Mouse (Mus musculus) limb, embryonic 12.5 days (tissue): ENCODE results near the gene Myzap. TPM values are rescaled to one million over a fixed set of nuclear protein-coding genes. Genes with fewer than 3 reads are reported as not detected.

ENCODE experiments used
- ATAC-seq: fragments of 200-750 bp; cut with Nextera tagmentation; 2 replicates; pipeline ENCODE4 v1.8.0; 2017; ENCODE audit warnings: low read depth, moderate TSS enrichment; ENCODE audit not compliant: insufficient number of reproducible peaks, insufficient read depth, low FRiP score, low TSS enrichment
- H3K27ac ChIP-seq: fragments of 300-500 bp; sonication (generic); 2 replicates; pipeline ENCODE4 v1.5.1; 2016; ENCODE audit warnings: mild to moderate bottlenecking, moderate library complexity
- H3K27me3 ChIP-seq: fragments of 300-500 bp; sonication (generic); 2 replicates; pipeline ENCODE4 v1.6.1; 2016; ENCODE audit warnings: mild to moderate bottlenecking, moderate library complexity
- H3K36me3 ChIP-seq: fragments of 300-500 bp; sonication (generic); 2 replicates; pipeline ENCODE4 v1.6.1; 2016; ENCODE audit warnings: mild to moderate bottlenecking, moderate library complexity
- H3K4me1 ChIP-seq: fragments of 300-500 bp; sonication (generic); replicated peaks from 2 replicates; pipeline ENCODE4 v1.6.1; 2016
- H3K4me2 ChIP-seq: fragments of 300-500 bp; sonication (generic); 2 replicates; pipeline ENCODE4 v1.6.1; 2016; ENCODE audit warnings: mild to moderate bottlenecking, moderate library complexity
- H3K4me3 ChIP-seq: fragments of 300-500 bp; sonication (generic); replicated peaks from 2 replicates; pipeline ENCODE4 v1.5.1; 2016; ENCODE audit warnings: mild to moderate bottlenecking
- H3K9ac ChIP-seq: fragments of 300-500 bp; sonication (generic); replicated peaks from 2 replicates; pipeline ENCODE4 v1.6.1; 2016; ENCODE audit warnings: mild to moderate bottlenecking, moderate library complexity
- H3K9me3 ChIP-seq: fragments of 300-500 bp; sonication (generic); 2 replicates; pipeline ENCODE4 v1.6.1; 2016; ENCODE audit warnings: mild to moderate bottlenecking, moderate library complexity
- WGBS: fragments of 180-500 bp; shearing (Covaris S2); methylation state at CpG from one replicate; pipeline ENCODE4 v1.1.7; 2016; 5-methylcytosine and 5-hydroxymethylcytosine counted together
- polyA plus RNA-seq: library from polyadenylated mRNA; unstranded; fragments of >200 nt; fragmentation: Nextera tagmentation; extraction: Ambion mirVana; gene quantifications from 2 replicates; pipeline ENCODE4 v1.2.1, GENCODE M21; 2016

The Myzap gene
- polyA plus RNA-seq, 1 experiment from 2014 or later: 10.0 TPM

DNA sequence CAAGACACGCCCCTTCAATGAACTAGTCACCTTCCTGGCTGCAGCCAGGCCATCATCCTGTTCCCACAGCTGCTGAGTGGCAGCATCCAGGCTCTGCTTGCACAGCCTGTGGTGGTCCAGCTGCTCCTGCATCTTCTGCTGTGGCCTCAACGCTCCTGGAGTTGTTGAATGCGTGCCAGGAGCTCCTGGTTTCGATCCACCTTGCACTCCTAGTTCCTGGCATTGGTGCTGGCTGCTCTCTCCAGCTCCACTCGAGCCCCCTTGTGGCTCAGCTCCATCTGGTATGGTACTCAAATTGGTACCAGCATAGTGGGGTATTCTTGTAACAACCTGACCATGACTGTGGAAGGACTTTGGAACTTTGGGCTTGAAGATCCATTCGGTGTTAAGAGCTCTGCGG, 7.7 kb upstream of the Myzap start:
- Histone ChIP-seq H3K4me3 (no peak overlapping the region), H3K9ac (no peak overlapping the region), H3K4me2 (no peak overlapping the region), H3K4me1 (peaks cover 8% of the 10 kb centered on the region; the same call in 1 of the 2 replicates), H3K27ac (no peak overlapping the region), H3K36me3 (no peaks in the 10 kb centered on the region), H3K27me3 (peaks cover 3% of the 10 kb centered on the region; the same call in 1 of the 2 replicates), H3K9me3 (no peaks in the 10 kb centered on the region)
- no peak for ATAC-seq
- 77% methylated on average over 7 of the region's 7 CpGs for WGBS

DNA sequence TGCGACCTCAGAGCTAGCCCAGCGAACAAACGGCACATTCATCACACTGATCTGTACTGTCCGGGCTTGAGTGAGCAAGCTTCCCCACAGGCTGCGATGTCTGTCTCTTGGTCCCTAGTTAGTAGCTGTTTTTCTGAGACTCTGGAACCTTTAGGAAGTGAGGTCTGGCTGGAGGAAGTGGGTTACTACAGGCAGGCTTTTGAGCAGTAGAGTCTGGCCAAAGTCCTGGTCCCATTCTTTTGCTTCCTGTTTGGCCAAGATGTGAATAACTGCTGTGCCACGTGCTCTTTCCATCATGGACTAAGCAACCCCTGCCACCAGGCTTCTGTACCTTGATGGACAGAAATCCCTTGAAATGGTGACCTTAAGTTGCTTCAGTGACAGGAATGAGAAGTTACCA, 4.7 kb upstream of the Myzap start:
- WGBS: 63% methylated on average over 6 of the region's 6 CpGs
- H3K4me2 ChIP-seq: no peak overlapping the region
- H3K27ac ChIP-seq: no peak overlapping the region
- no peak overlapping the region for H3K4me3 ChIP-seq
- peaks cover 14% of the 10 kb centered on the region; the same call in 1 of the 2 replicates for H3K4me1 ChIP-seq
- no peaks in the 10 kb centered on the region for H3K36me3 ChIP-seq
- no peak overlapping the region for H3K9ac ChIP-seq
- no peak for ATAC-seq
- H3K27me3 ChIP-seq: peaks cover 11% of the 10 kb centered on the region
- H3K9me3 ChIP-seq: no peaks in the 10 kb centered on the region

DNA sequence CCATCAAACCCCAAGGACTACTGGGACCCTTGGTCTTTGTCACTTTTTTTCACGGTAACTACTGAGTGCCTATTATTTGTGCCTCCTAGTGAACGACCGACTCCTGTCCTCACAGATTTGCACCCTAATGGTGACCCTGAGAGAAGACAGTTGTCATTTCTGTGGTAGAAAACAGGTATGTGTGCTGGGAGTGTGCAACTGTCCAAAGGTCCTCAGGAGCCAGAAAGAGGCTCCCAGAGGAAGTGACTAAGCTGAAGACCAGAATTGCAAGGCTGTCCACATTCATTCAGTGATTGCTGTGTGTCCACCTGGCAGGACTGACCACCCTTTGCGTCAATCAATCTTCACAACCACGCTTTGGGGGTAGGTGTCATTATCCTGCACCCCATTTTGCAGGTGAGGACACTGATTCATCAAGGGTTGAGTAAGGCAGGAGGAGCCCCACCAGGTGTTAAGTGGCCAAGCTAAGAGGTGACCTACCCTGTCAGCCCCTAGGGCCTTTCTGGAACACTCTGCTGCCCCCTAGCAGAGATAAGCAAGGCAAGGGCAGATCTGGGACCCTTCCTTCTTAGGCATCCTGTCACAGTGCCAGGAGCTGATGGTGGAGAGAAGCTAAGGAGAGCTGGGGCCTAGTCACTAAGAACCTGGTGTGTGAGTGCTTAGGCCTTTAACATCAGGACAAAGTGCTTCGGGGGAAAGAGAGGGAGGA, 571 bp upstream of the Myzap start:
- H3K4me1 ChIP-seq: peaks cover 18% of the 10 kb centered on the region; the same call in 1 of the 2 replicates
- 0 out of 2 replicates have a peak overlapping the region, but pooled peaks have one; percentile 65 for H3K9ac ChIP-seq
- peak overlapping the region; percentile 92 for H3K4me2 ChIP-seq
- H3K9me3 ChIP-seq: no peaks in the 10 kb centered on the region
- peaks cover 25% of the 10 kb centered on the region for H3K27me3 ChIP-seq
- H3K27ac ChIP-seq: no peak overlapping the region
- 43% methylated on average over 6 of the region's 6 CpGs for WGBS
- peak overlapping the region; percentile 64 for H3K4me3 ChIP-seq
- H3K36me3 ChIP-seq: no peaks in the 10 kb centered on the region
- ATAC-seq: no peak

GRCm38 (mm10) chr9:71591106-71591505, 1.1 kb downstream of the Myzap start:
- 68% methylated on average over 5 of the region's 5 CpGs for WGBS
- peaks cover 10% of the 10 kb centered on the region; the same call in 1 of the 2 replicates for H3K4me1 ChIP-seq
- peak overlapping the region; percentile 64 for H3K4me3 ChIP-seq
- H3K9ac ChIP-seq: no peak overlapping the region
- peaks cover 25% of the 10 kb centered on the region for H3K27me3 ChIP-seq
- no peak overlapping the region for H3K27ac ChIP-seq
- peak overlapping the region; percentile 92 for H3K4me2 ChIP-seq
- no peak for ATAC-seq
- H3K36me3 ChIP-seq: no peaks in the 10 kb centered on the region
- peaks cover under 1% of the 10 kb centered on the region; the same call in 1 of the 2 replicates for H3K9me3 ChIP-seq

GRCm38 (mm10) chr9:71589771-71590170, 2.4 kb downstream of the Myzap start:
- H3K9me3 ChIP-seq: peaks cover 13% of the 10 kb centered on the region
- WGBS: 81% methylated on average over 7 of the region's 7 CpGs
- no peak for ATAC-seq
- no peak overlapping the region for H3K4me2 ChIP-seq
- 0 out of 2 replicates have a peak, but pooled peaks cover 3% of the 10 kb centered on the region for H3K36me3 ChIP-seq
- no peak overlapping the region for H3K27ac ChIP-seq
- H3K27me3 ChIP-seq: peaks cover 25% of the 10 kb centered on the region
- no peak overlapping the region for H3K4me3 ChIP-seq
- H3K4me1 ChIP-seq: peaks cover 10% of the 10 kb centered on the region; the same call in 1 of the 2 replicates
- H3K9ac ChIP-seq: no peak overlapping the region

DNA sequence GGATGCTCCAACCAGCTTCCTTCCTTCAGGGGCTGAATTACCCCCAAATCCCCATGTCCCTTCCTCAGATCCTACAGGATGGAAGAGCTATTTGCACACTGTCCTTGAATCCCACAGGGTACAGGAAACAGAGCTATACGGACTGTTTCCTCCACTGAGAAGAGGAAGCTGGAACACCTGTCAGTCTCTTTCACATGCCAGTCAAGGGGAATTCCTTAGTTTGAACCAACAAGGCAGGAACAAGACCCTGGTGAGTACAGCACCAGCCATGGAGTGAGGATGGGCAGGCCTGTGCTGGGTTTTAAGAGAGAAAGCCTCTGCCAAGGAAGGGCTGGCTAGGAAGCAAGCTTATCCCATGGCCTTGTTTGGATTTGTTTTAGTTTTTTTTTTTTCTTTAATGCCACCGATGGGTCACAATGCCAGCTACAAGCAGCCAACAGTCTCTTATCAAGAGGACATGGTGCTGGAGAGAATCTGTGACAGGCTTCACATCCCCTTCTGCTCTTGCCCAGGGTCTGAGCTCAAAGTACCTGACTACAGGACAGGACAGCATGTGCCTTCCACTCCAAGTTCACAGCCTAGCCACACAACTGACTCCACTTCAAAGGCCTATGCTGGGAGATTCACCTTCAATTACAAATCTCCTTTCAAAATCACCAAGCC, 3.1 kb downstream of the Myzap start:
- Histone ChIP-seq H3K27ac (no peak overlapping the region), H3K9ac (no peak overlapping the region), H3K4me1 (peaks cover 10% of the 10 kb centered on the region; the same call in 1 of the 2 replicates), H3K27me3 (peaks cover 25% of the 10 kb centered on the region), H3K36me3 (0 out of 2 replicates have a peak, but pooled peaks cover 3% of the 10 kb centered on the region), H3K4me2 (no peak overlapping the region), H3K9me3 (peaks cover 13% of the 10 kb centered on the region), H3K4me3 (no peak overlapping the region)
- 73% methylated on average over 2 of the region's 2 CpGs for WGBS
- ATAC-seq: no peak

DNA sequence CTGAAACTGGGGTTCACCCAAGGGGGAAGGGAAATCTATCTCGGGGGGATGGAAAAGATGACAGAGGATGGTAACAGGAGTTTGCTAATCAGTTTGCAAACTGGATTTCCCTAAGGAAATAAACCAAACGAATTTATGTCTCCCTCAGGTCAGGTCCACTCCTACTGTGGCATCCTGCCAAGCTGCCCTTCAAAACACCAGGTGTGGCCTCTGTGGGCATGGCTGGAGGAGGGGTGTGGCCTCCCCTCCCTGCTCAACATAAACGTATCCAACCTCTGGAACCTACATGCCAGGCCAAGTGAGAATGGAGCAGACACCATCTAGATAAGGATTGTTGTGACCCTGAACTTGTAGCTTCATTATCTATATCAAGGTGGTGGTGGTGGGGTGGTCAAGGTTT, 5.8 kb downstream of the Myzap start:
- Histone ChIP-seq H3K9me3 (peaks cover 13% of the 10 kb centered on the region), H3K27me3 (peaks cover 13% of the 10 kb centered on the region), H3K4me2 (no peak overlapping the region), H3K36me3 (0 out of 2 replicates have a peak, but pooled peaks cover 3% of the 10 kb centered on the region), H3K4me1 (no peaks in the 10 kb centered on the region), H3K27ac (no peak overlapping the region), H3K9ac (no peak overlapping the region), H3K4me3 (no peak overlapping the region)
- 62% methylated on average over 3 of the region's 3 CpGs for WGBS
- ATAC-seq: no peak

- Histone ChIP-seq H3K9ac (no peak overlapping the region), H3K4me2 (no peak overlapping the region), H3K27ac (no peak overlapping the region), H3K36me3 (0 out of 2 replicates have a peak, but pooled peaks cover 3% of the 10 kb centered on the region), H3K4me1 (peaks cover 6% of the 10 kb centered on the region; the same call in 1 of the 2 replicates), H3K27me3 (no peaks in the 10 kb centered on the region), H3K9me3 (peaks cover 13% of the 10 kb centered on the region), H3K4me3 (no peak overlapping the region)
- ATAC-seq: no peak
- WGBS: 93% methylated on average over 1 of the region's 1 CpGs
Measured at GRCm38 (mm10) chr9:71582771-71583170, 9.4 kb downstream of the Myzap start.

- H3K9me3 ChIP-seq: no peaks in the 10 kb centered on the region
- 67% methylated on average over 7 of the region's 7 CpGs for WGBS
- no peak for ATAC-seq
- H3K27ac ChIP-seq: no peak overlapping the region
- no peaks in the 10 kb centered on the region for H3K36me3 ChIP-seq
- H3K4me1 ChIP-seq: peaks cover 6% of the 10 kb centered on the region; the same call in 1 of the 2 replicates
- H3K4me3 ChIP-seq: no peak overlapping the region
- H3K9ac ChIP-seq: no peak overlapping the region
- no peak overlapping the region for H3K4me2 ChIP-seq
- H3K27me3 ChIP-seq: no peaks in the 10 kb centered on the region
Measured at GRCm38 (mm10) chr9:71578896-71579564, 13.1 kb downstream of the Myzap start.

DNA sequence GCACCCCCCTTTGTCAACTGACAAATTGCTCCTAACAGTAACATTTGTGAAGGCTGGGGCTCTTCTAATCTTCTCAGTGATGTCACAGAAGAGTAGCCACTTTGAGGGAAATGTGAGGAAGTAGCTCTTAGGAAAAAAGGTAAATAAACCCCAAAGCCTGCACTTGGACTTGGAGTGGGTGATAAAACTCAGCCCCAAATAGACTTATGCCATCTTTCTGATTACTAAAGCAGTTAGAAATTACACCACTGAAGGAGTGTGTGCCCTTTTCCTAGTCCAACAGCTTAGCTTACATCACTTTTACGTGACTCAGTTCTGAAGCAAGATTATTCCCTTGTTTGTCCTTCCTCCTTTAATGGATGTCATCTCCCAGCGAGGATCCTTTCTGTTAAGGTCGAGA, 17.7 kb downstream of the Myzap start:
- Histone ChIP-seq H3K9ac (no peak overlapping the region), H3K36me3 (no peaks in the 10 kb centered on the region), H3K4me3 (no peak overlapping the region), H3K4me1 (peaks cover 17% of the 10 kb centered on the region), H3K9me3 (no peaks in the 10 kb centered on the region), H3K4me2 (no peak overlapping the region), H3K27ac (no peak overlapping the region), H3K27me3 (no peaks in the 10 kb centered on the region)
- ATAC-seq: no peak
- 89% methylated on average over 3 of the region's 3 CpGs for WGBS

- no peak overlapping the region for H3K4me2 ChIP-seq
- no peak for ATAC-seq
- no peak overlapping the region for H3K9ac ChIP-seq
Measured at GRCm38 (mm10) chr9:71573771-71574340, 18.3 kb downstream of the Myzap start.

More at GRCm38 (mm10) chr9:71573771-71574340, 18.3 kb downstream of the Myzap start:
- H3K9me3 ChIP-seq: no peaks in the 10 kb centered on the region
- H3K4me1 ChIP-seq: peaks cover 14% of the 10 kb centered on the region
- 88% methylated on average over 6 of the region's 6 CpGs for WGBS
- no peaks in the 10 kb centered on the region for H3K27me3 ChIP-seq
- H3K27ac ChIP-seq: no peak overlapping the region
- no peak overlapping the region for H3K4me3 ChIP-seq
- H3K36me3 ChIP-seq: no peaks in the 10 kb centered on the region
